Mouse (Mus musculus) kidney, adult 2 months (tissue): ENCODE measurements at regions not wholly inside any gene's neighbourhood (a gene's known extent, or its start where the extent isn't known, plus 50 kb on each side); places are given as distances from the start of the nearest gene placed in this dataset.

ENCODE experiments used
- DNase-seq: peaks from one replicate; pipeline ENCODE4 v3.0.0; 2021
- H3K27ac ChIP-seq: fragments of 200-500 bp; 2 replicates; pipeline ENCODE4 v1.5.1; 2012; ENCODE audit warnings: low read depth, low read length, control low read depth, inconsistent platforms; ENCODE audit not compliant: insufficient read depth
- H3K27me3 ChIP-seq: fragments of 200-500 bp; replicated peaks from 2 replicates; pipeline ENCODE4 v1.6.1; 2012; ENCODE audit warnings: mild to moderate bottlenecking, moderate library complexity, low read length, inconsistent platforms; ENCODE audit not compliant: control insufficient read depth, insufficient read depth
- H3K36me3 ChIP-seq: fragments of 200-500 bp; 2 replicates; pipeline ENCODE4 v1.6.1; 2012; ENCODE audit warnings: mild to moderate bottlenecking, moderate library complexity, low read length, inconsistent platforms; ENCODE audit not compliant: control insufficient read depth, insufficient read depth
- H3K4me1 ChIP-seq: fragments of 200-500 bp; 2 replicates; pipeline ENCODE4 v1.6.1; 2011; ENCODE audit warnings: low read length; ENCODE audit not compliant: control insufficient read depth, insufficient read depth
- H3K4me3 ChIP-seq: fragments of 200-500 bp; 2 replicates; pipeline ENCODE4 v1.5.1; 2011; ENCODE audit warnings: mild to moderate bottlenecking, low read depth, low read length, control low read depth; ENCODE audit not compliant: insufficient read depth
- CTCF ChIP-seq: fragments of 200-500 bp; conservative IDR thresholded peaks from 2 replicates; pipeline ENCODE4 v1.5.1; 2011; ENCODE audit warnings: low read depth, mild to moderate bottlenecking, control low read depth, low read length, moderate library complexity, mixed read lengths; ENCODE audit not compliant: insufficient read depth, insufficient read length
- POLR2A ChIP-seq: fragments of 200-500 bp; IDR thresholded peaks from one replicate; pipeline ENCODE4 v1.6.1; 2011; ENCODE audit warnings: low read depth, low read length, control low read depth
- WGBS: fragments of 180-500 bp; shearing (Covaris S2); methylation state at CpG from one replicate; pipeline ENCODE4 v1.1.7; 2018; 5-methylcytosine and 5-hydroxymethylcytosine counted together

DNA sequence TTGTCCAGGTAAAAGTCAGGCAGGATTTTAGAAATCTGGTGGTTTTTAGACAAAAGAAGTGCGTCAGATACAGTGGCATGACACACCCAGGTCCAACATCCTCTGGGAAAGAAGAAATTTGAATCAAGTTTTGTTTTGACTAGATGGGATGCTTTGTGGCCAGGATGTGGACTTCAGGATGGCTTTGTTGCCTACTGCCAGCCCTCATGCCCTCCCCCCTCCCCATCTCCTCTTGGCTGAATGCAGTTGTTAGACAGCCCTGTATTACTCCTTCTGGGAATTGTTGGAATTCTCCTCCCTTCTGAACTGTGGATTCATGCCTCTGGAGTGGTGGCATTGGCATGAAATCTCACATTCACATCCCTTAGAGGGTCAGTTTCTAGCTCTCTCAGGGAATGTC lies 104.3 kb upstream of the Rai14 start:
- no peak for DNase-seq
- no peak overlapping the region for H3K4me3 ChIP-seq
- WGBS: 80% methylated on average over 1 of the region's 1 CpGs
- H3K27ac ChIP-seq: peak overlapping the region; percentile 78
- no peaks in the 10 kb centered on the region for H3K27me3 ChIP-seq
- H3K4me1 ChIP-seq: no peaks in the 10 kb centered on the region
- no peaks in the 10 kb centered on the region for H3K36me3 ChIP-seq
- TF ChIP-seq CTCF: no peak
- TF ChIP-seq POLR2A: no peak

DNA sequence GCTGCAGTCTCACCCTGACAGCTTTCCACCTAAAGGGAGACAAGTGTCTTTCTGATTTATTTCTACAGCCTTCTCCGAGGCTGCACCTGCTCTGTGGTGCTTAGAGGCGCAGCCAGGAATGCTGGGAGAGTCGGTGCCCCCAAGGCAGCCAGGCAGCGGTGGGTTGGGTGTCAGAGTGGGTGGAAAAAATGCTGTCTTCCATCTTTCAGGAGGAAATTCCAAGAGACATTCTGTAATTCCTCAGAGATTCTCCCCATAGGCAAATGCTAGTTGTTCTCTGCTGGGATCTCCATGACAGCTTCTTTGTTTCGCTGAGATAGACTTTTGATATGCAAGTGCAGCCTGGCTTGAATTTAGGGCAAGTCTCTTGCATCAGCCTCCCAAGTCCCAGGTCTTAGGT lies 109.5 kb upstream of the Rai14 start:
- no peak overlapping the region for H3K4me3 ChIP-seq
- H3K36me3 ChIP-seq: no peaks in the 10 kb centered on the region
- TF ChIP-seq CTCF (no peak), POLR2A (no peak)
- DNase-seq: no peak
- H3K4me1 ChIP-seq: no peaks in the 10 kb centered on the region
- WGBS: 68% methylated on average over 5 of the region's 5 CpGs
- H3K27me3 ChIP-seq: no peaks in the 10 kb centered on the region
- no peak overlapping the region for H3K27ac ChIP-seq

GRCm38 (mm10) chr15:10829588-10829987 lies 115.2 kb upstream of the Rai14 start:
- Histone ChIP-seq H3K27ac (no peak overlapping the region), H3K4me1 (peaks cover 12% of the 10 kb centered on the region; the same call in 1 of the 2 replicates), H3K4me3 (no peak overlapping the region), H3K36me3 (no peaks in the 10 kb centered on the region), H3K27me3 (no peaks in the 10 kb centered on the region)
- 60% methylated on average over 5 of the region's 5 CpGs for WGBS
- TF ChIP-seq POLR2A (no peak), CTCF (no peak)
- no peak for DNase-seq

GRCm38 (mm10) chr15:10830478-10830877 lies 116.1 kb upstream of the Rai14 start:
- peaks cover 12% of the 10 kb centered on the region; the same call in 1 of the 2 replicates for H3K4me1 ChIP-seq
- 71% methylated on average over 5 of the region's 5 CpGs for WGBS
- no peak overlapping the region for H3K27ac ChIP-seq
- no peak overlapping the region for H3K4me3 ChIP-seq
- no peak for DNase-seq
- TF ChIP-seq POLR2A: no peak
- TF ChIP-seq CTCF: no peak
- no peaks in the 10 kb centered on the region for H3K36me3 ChIP-seq
- H3K27me3 ChIP-seq: no peaks in the 10 kb centered on the region

GRCm38 (mm10) chr15:10831106-10831505 lies 116.7 kb upstream of the Rai14 start:
- no peaks in the 10 kb centered on the region for H3K27me3 ChIP-seq
- DNase-seq: no peak
- H3K36me3 ChIP-seq: no peaks in the 10 kb centered on the region
- H3K4me1 ChIP-seq: peaks cover 12% of the 10 kb centered on the region; the same call in 1 of the 2 replicates
- 56% methylated on average over 5 of the region's 5 CpGs for WGBS
- TF ChIP-seq POLR2A (no peak), CTCF (no peak)
- no peak overlapping the region for H3K4me3 ChIP-seq
- H3K27ac ChIP-seq: no peak overlapping the region

DNA sequence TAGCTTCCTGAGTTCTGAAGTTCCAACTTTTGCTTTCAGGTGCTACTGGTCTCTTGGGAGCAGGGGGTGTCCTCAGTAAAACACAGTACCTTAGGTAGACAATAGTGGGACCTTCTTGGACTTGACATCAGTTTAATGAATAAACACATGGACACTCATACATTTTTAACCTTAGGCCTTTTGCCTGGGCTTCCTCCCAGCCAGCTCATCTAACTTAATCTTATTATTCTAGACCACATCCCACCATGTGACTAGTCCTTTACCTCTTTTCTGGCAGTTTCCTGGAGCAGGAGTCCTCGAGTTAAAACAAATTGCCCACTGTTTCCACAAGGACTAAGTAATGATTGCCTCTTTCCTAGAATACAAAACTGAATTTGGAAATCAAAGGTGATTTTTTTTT lies 117.9 kb upstream of the Rai14 start:
- TF ChIP-seq CTCF: no peak
- TF ChIP-seq POLR2A: no peak
- no peaks in the 10 kb centered on the region for H3K36me3 ChIP-seq
- no peaks in the 10 kb centered on the region for H3K27me3 ChIP-seq
- 0 out of 2 replicates have a peak overlapping the region, but pooled peaks have one; percentile 2 for H3K27ac ChIP-seq
- peaks cover 12% of the 10 kb centered on the region; the same call in 1 of the 2 replicates for H3K4me1 ChIP-seq
- H3K4me3 ChIP-seq: no peak overlapping the region
- 28% methylated on average over 1 of the region's 1 CpGs for WGBS
- peak; percentile 77 for DNase-seq

DNA sequence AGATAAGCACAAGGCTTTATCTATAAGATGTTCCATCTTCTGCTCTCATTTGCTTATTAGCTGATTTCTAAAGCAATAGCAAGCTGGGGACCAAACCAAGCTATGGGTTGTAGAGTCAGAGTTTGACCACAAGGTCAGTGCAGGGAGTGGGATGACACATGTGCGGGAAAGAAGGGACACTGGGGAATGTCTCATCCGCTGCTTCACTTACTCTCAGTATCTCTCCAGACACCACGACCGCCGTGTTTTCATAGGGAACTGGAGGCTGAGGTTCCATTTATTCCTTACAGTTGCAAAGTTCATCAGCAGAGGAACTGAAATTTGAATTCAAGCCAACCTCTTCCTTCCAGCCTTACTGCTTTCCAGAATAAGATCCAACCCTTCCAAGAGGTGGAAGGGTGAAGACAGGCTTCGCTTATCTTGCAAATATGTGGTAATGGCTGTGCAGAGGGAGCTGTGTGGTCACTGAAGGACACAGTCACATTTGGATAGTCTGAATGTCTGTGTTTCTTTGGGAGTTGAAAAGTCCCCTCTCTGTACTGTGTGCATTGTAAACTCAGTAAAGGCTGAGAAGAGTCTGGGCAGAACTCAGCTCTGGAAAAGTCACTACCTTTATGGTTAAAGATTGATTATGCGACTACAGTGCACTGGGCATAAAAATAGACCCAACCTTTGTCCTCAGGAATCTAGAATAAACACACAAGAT lies 118.1 kb upstream of the C1qtnf3 start:
- Histone ChIP-seq H3K36me3 (no peaks in the 10 kb centered on the region), H3K27ac (peak overlapping the region; percentile 100), H3K4me3 (peak overlapping the region; percentile 28; the same call in 1 of the 2 replicates), H3K27me3 (no peaks in the 10 kb centered on the region), H3K4me1 (peaks cover 12% of the 10 kb centered on the region; the same call in 1 of the 2 replicates)
- WGBS: 27% methylated on average over 7 of the region's 7 CpGs
- peak; percentile 83 for DNase-seq
- TF ChIP-seq CTCF: no peak
- no peak for TF ChIP-seq POLR2A
